Mouse (Mus musculus) liver, embryonic 16.5 days (tissue): ENCODE data around the gene Ahr. TPM values are rescaled to one million over a fixed set of nuclear protein-coding genes. Genes with fewer than 3 reads are reported as not detected.

Experiments
- ATAC-seq: fragments of 200-750 bp; cut with Nextera tagmentation; 2 replicates; pipeline ENCODE4 v1.8.0; 2017; ENCODE audit warnings: low read depth, mild to moderate bottlenecking, moderate number of reproducible peaks, moderate library complexity
- H3K27ac ChIP-seq: fragments of 300-500 bp; sonication (generic); 2 replicates; pipeline ENCODE4 v1.5.1; 2014; ENCODE audit warnings: mild to moderate bottlenecking, low read length
- H3K27me3 ChIP-seq: fragments of 300-500 bp; sonication (generic); 2 replicates; pipeline ENCODE4 v1.6.1; 2014; ENCODE audit warnings: low read depth, low read length, mixed read lengths; ENCODE audit not compliant: control insufficient read depth, insufficient read depth
- H3K36me3 ChIP-seq: fragments of 300-500 bp; sonication (generic); 2 replicates; pipeline ENCODE4 v1.6.1; 2014; ENCODE audit warnings: mild to moderate bottlenecking; ENCODE audit not compliant: control insufficient read depth, insufficient read depth
- H3K4me1 ChIP-seq: fragments of 300-500 bp; sonication (generic); 2 replicates; pipeline ENCODE4 v1.6.1; 2014; ENCODE audit warnings: low read depth, low read length, mixed read lengths; ENCODE audit not compliant: control insufficient read depth
- H3K4me2 ChIP-seq: fragments of 300-500 bp; sonication (generic); 2 replicates; pipeline ENCODE4 v1.6.1; 2014; ENCODE audit warnings: low read depth, low read length, mixed read lengths
- H3K4me3 ChIP-seq: fragments of 300-500 bp; sonication (generic); 2 replicates; pipeline ENCODE4 v1.5.1; 2014; ENCODE audit warnings: low read depth, mild to moderate bottlenecking, low read length
- H3K9ac ChIP-seq: fragments of 300-500 bp; sonication (generic); 2 replicates; pipeline ENCODE4 v1.6.1; 2014; ENCODE audit warnings: low read depth, low read length
- H3K9me3 ChIP-seq: fragments of 300-500 bp; sonication (generic); replicated peaks from 2 replicates; pipeline ENCODE4 v1.6.1; 2016; ENCODE audit warnings: low read length; ENCODE audit not compliant: control insufficient read depth
- WGBS: fragments of 180-500 bp; shearing (Covaris S2); extraction: QIAGEN DNeasy Blood & Tissue Kit; methylation state at CpG from one replicate; pipeline ENCODE4 v1.1.7; 2014; ENCODE audit not compliant: insufficient replicate concordance; 5-methylcytosine and 5-hydroxymethylcytosine counted together
- polyA plus RNA-seq: library from polyadenylated mRNA; unstranded; fragments of >200 nt; fragmentation: Nextera tagmentation; extraction: Ambion mirVana; gene quantifications from 2 replicates; pipeline ENCODE4 v1.2.1, GENCODE M21; 2015

Gene Ahr
- polyA plus RNA-seq, 1 experiment from 2014 or later: 4.1 TPM

- Histone ChIP-seq H3K36me3 (no peaks in the 10 kb centered on the region; the same call in none of the 2 replicates), H3K9ac (no peak overlapping the region), H3K27me3 (no peaks in the 10 kb centered on the region), H3K27ac (no peak overlapping the region), H3K4me2 (no peak overlapping the region), H3K4me1 (peaks cover 5% of the 10 kb centered on the region), H3K9me3 (no peaks in the 10 kb centered on the region), H3K4me3 (no peak overlapping the region)
- ATAC-seq: no peak
- WGBS: 73% methylated on average over 9 of the region's 9 CpGs
Measured at GRCm38 (mm10) chr12:35522585-35523103, 12.2 kb downstream of the Ahr start.

- no peak overlapping the region for H3K27ac ChIP-seq
- H3K4me2 ChIP-seq: no peak overlapping the region
- WGBS: 52% methylated on average over 3 of the region's 3 CpGs
- no peaks in the 10 kb centered on the region; the same call in 1 of the 2 replicates for H3K36me3 ChIP-seq
- no peak overlapping the region for H3K4me3 ChIP-seq
- H3K9me3 ChIP-seq: no peaks in the 10 kb centered on the region
- ATAC-seq: no peak
- H3K27me3 ChIP-seq: no peaks in the 10 kb centered on the region
- H3K9ac ChIP-seq: no peak overlapping the region
- no peaks in the 10 kb centered on the region for H3K4me1 ChIP-seq
Measured at GRCm38 (mm10) chr12:35515621-35516020, 19.2 kb downstream of the Ahr start.

- no peak for ATAC-seq
- no peak overlapping the region for H3K4me2 ChIP-seq
Measured at GRCm38 (mm10) chr12:35514671-35515070, 20.2 kb downstream of the Ahr start.

GRCm38 (mm10) chr12:35510711-35511110, 24.1 kb downstream of the Ahr start:
- Histone ChIP-seq H3K27me3 (no peaks in the 10 kb centered on the region), H3K36me3 (peaks cover 2% of the 10 kb centered on the region; the same call in 1 of the 2 replicates), H3K9me3 (no peaks in the 10 kb centered on the region), H3K4me3 (no peak overlapping the region), H3K9ac (no peak overlapping the region), H3K4me1 (no peaks in the 10 kb centered on the region), H3K27ac (no peak overlapping the region), H3K4me2 (no peak overlapping the region)
- 60% methylated on average over 5 of the region's 5 CpGs for WGBS
- ATAC-seq: no peak

More at GRCm38 (mm10) chr12:35514671-35515070, 20.2 kb downstream of the Ahr start:
- WGBS: 60% methylated on average over 2 of the region's 2 CpGs
- no peak overlapping the region for H3K9ac ChIP-seq
- no peak overlapping the region for H3K27ac ChIP-seq
- no peaks in the 10 kb centered on the region for H3K9me3 ChIP-seq
- H3K4me3 ChIP-seq: no peak overlapping the region
- H3K4me1 ChIP-seq: no peaks in the 10 kb centered on the region
- H3K36me3 ChIP-seq: no peaks in the 10 kb centered on the region; the same call in 1 of the 2 replicates
- H3K27me3 ChIP-seq: no peaks in the 10 kb centered on the region

GRCm38 (mm10) chr12:35506383-35506782, 28.5 kb downstream of the Ahr start:
- Histone ChIP-seq H3K4me1 (no peaks in the 10 kb centered on the region), H3K27ac (no peak overlapping the region), H3K36me3 (peaks cover 2% of the 10 kb centered on the region; the same call in 1 of the 2 replicates), H3K9ac (no peak overlapping the region), H3K9me3 (no peaks in the 10 kb centered on the region), H3K4me2 (no peak overlapping the region), H3K27me3 (no peaks in the 10 kb centered on the region), H3K4me3 (no peak overlapping the region)
- no peak for ATAC-seq
- WGBS: 82% methylated on average over 2 of the region's 2 CpGs

GRCm38 (mm10) chr12:35504081-35504480, 30.8 kb downstream of the Ahr start:
- H3K36me3 ChIP-seq: peaks cover 2% of the 10 kb centered on the region; the same call in 1 of the 2 replicates
- no peaks in the 10 kb centered on the region for H3K27me3 ChIP-seq
- H3K27ac ChIP-seq: no peak overlapping the region
- no peaks in the 10 kb centered on the region for H3K9me3 ChIP-seq
- no peak overlapping the region for H3K4me3 ChIP-seq
- no peak overlapping the region for H3K4me2 ChIP-seq
- no peak for ATAC-seq
- WGBS: 76% methylated on average over 15 of the region's 15 CpGs
- no peak overlapping the region for H3K9ac ChIP-seq
- H3K4me1 ChIP-seq: no peaks in the 10 kb centered on the region

GRCm38 (mm10) chr12:35503586-35503985, 31.3 kb downstream of the Ahr start:
- Histone ChIP-seq H3K27me3 (no peaks in the 10 kb centered on the region), H3K9me3 (no peaks in the 10 kb centered on the region), H3K27ac (no peak overlapping the region), H3K4me1 (no peaks in the 10 kb centered on the region), H3K36me3 (peaks cover 2% of the 10 kb centered on the region; the same call in 1 of the 2 replicates), H3K4me3 (no peak overlapping the region), H3K4me2 (no peak overlapping the region), H3K9ac (no peak overlapping the region)
- ATAC-seq: no peak
- 72% methylated on average over 7 of the region's 7 CpGs for WGBS

- Histone ChIP-seq H3K27ac (no peak overlapping the region), H3K4me2 (no peak overlapping the region), H3K36me3 (no peaks in the 10 kb centered on the region), H3K4me3 (no peak overlapping the region), H3K4me1 (no peaks in the 10 kb centered on the region), H3K27me3 (no peaks in the 10 kb centered on the region), H3K9ac (no peak overlapping the region), H3K9me3 (no peaks in the 10 kb centered on the region)
- WGBS: 39% methylated on average over 2 of the region's 2 CpGs
- no peak for ATAC-seq
Measured at GRCm38 (mm10) chr12:35501476-35501875, 33.4 kb downstream of the Ahr start.

- no peak overlapping the region for H3K27ac ChIP-seq
- no peaks in the 10 kb centered on the region for H3K4me1 ChIP-seq
- no peak overlapping the region for H3K4me2 ChIP-seq
- no peaks in the 10 kb centered on the region for H3K36me3 ChIP-seq
- 66% methylated on average over 4 of the region's 4 CpGs for WGBS
- H3K9me3 ChIP-seq: no peaks in the 10 kb centered on the region
- no peak overlapping the region for H3K4me3 ChIP-seq
- no peaks in the 10 kb centered on the region for H3K27me3 ChIP-seq
- ATAC-seq: no peak
- no peak overlapping the region for H3K9ac ChIP-seq
Measured at GRCm38 (mm10) chr12:35495195-35495594, 39.6 kb downstream of the Ahr start.
